Mouse (Mus musculus) thymus, adult 2 months (tissue): ENCODE measurements around the gene Vars.

Experiments used
- CTCF ChIP-seq: fragments of 200-500 bp; IDR thresholded peaks from 2 replicates; pipeline ENCODE4 v1.5.1; 2012; ENCODE audit warnings: mild to moderate bottlenecking, control low read depth, low read length, moderate library complexity, borderline replicate concordance; ENCODE audit not compliant: control insufficient read depth, poor library complexity, insufficient read depth; ENCODE audit errors: extremely low read depth
- POLR2A ChIP-seq: fragments of 200-500 bp; IDR thresholded peaks from 2 replicates; pipeline ENCODE4 v1.6.1; 2012; ENCODE audit warnings: mild to moderate bottlenecking, low read length, control low read depth, moderate library complexity; ENCODE audit not compliant: control insufficient read depth, poor library complexity, insufficient read depth; ENCODE audit errors: extremely low read depth

GRCm38 (mm10) chr17:34997142-34997483, 3.7 kb upstream of the Vars start:
- TF ChIP-seq CTCF (no peak), POLR2A (no peak)
